ENCODE assay signal across 8 mouse cellular contexts in the genomic region with DNA sequence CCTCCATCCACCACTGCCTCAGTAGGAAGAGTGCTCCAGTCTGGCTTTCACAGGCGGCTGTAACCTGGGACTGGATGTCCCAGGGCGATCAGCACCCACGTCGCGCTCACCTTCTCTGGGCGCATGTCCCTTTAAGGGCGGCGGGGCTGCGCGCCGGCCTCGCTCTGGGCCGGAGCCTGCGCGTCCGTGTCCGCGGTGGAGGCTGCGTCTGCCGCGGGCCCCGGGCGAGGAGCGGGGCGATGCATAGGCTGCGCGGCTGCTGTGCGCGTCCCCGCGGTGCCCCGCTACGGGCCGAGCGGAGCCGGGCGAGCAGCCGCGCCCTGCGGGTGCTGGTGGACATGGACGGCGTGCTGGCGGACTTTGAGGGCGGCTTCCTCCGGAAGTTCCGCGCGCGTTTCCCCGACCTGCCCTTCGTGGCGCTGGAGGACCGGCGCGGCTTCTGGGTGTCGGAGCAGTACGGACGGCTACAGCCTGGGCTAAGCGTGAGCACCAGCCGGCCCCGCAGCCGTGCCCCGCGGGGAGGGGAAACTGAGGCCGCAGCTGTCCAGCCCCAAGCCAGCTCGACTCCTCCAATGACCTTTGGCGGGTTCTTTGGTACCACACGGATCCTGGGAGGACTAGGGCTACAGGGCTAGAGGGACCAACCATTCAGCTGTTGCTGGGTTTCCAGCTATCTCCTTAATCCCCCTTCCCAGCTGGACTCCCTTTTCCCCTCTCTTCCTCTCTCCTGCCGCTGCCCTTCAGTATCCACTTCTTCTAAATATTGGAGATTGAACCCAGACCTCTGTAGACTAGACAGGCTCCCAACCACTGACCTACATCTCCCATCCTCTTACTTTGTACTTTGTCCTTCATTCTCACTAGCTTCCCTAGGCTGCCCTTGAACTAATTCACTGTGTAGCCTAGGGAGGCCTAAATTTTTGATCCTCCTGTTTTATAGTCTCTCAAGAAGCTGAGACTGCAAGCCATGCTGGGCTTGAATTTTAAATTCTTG. TPM values are rescaled to one million over a fixed set of nuclear protein-coding genes. Genes with fewer than 3 reads are reported as not detected.
DNase-seq lines count a peak whose midpoint lies in the region; ATAC-seq and TF ChIP-seq lines count a peak whose summit lies in the region.

No protein-coding gene starts in this region.

- no peaks in the 10 kb centered on the region; the same call in 1 of the 2 replicates for H3K4me1 ChIP-seq in forebrain, embryonic 11.5 days (replicated peaks; ENCODE audit: control insufficient read depth, insufficient read depth, low read length)
- H3K4me1 ChIP-seq in heart, embryonic 16.5 days (ENCODE audit: control insufficient read depth, insufficient read depth, low read length): peaks cover 12% of the 10 kb centered on the region
- peaks cover 23% of the 10 kb centered on the region for H3K4me1 ChIP-seq in liver, postnatal 0 days (ENCODE audit: insufficient read depth)
- peaks cover 27% of the 10 kb centered on the region for H3K4me1 ChIP-seq in neural tube, embryonic 13.5 days (replicated peaks)
- H3K4me1 ChIP-seq in testis, adult 2 months (ENCODE audit: control insufficient read depth, insufficient read depth, low read length): no peaks in the 10 kb centered on the region; the same call in 1 of the 2 replicates

- ATAC-seq in forebrain, embryonic 11.5 days (replicated peaks; ENCODE audit: low FRiP score): peak; percentile 92
- peak; percentile 87 for ATAC-seq in heart, embryonic 16.5 days (replicated peaks; ENCODE audit: extremely low read depth, insufficient read depth, low FRiP score)
- ATAC-seq in liver, postnatal 0 days: peak; percentile 85
- peak; percentile 91 for ATAC-seq in neural tube, embryonic 13.5 days (ENCODE audit: low read depth)

- no peaks in the 10 kb centered on the region for H3K27me3 ChIP-seq in forebrain, embryonic 11.5 days (ENCODE audit: control insufficient read depth, insufficient read depth, low read length)
- no peaks in the 10 kb centered on the region for H3K27me3 ChIP-seq in heart, embryonic 16.5 days (ENCODE audit: control insufficient read depth, insufficient read depth, low read length)
- no peaks in the 10 kb centered on the region for H3K27me3 ChIP-seq in liver, postnatal 0 days (ENCODE audit: insufficient read depth, low read length)
- H3K27me3 ChIP-seq in neural tube, embryonic 13.5 days: no peaks in the 10 kb centered on the region
- H3K27me3 ChIP-seq in testis, adult 2 months (ENCODE audit: control insufficient read depth, insufficient read depth, low read length): no peaks in the 10 kb centered on the region

- peak overlapping the region; percentile 93 for H3K9ac ChIP-seq in forebrain, embryonic 11.5 days (ENCODE audit: low read length)
- peak overlapping the region; percentile 85 for H3K9ac ChIP-seq in heart, embryonic 16.5 days (ENCODE audit: low read length)
- peak overlapping the region; percentile 71 for H3K9ac ChIP-seq in liver, postnatal 0 days (replicated peaks)
- H3K9ac ChIP-seq in neural tube, embryonic 13.5 days: peak overlapping the region; percentile 88

- 0 out of 2 replicates have a peak, but pooled peaks have one; percentile 55 for TF ChIP-seq POLR2A in testis, adult 2 months (IDR thresholded peaks at IDR 0.05; ENCODE audit: control insufficient read depth, low read depth, low read length)

- peak overlapping the region; percentile 79 for H3K4me2 ChIP-seq in forebrain, embryonic 11.5 days (ENCODE audit: low read depth, low read length, severe bottlenecking)
- peak overlapping the region; percentile 79 for H3K4me2 ChIP-seq in heart, embryonic 16.5 days (ENCODE audit: low read depth, low read length)
- H3K4me2 ChIP-seq in liver, postnatal 0 days (ENCODE audit: low read depth, low read length): peak overlapping the region; percentile 77
- H3K4me2 ChIP-seq in neural tube, embryonic 13.5 days: peak overlapping the region; percentile 64

- no peaks in the 10 kb centered on the region; the same call in 1 of the 2 replicates for H3K36me3 ChIP-seq in forebrain, embryonic 11.5 days (ENCODE audit: control insufficient read depth, insufficient read depth, low read length)
- no peaks in the 10 kb centered on the region for H3K36me3 ChIP-seq in heart, embryonic 16.5 days (ENCODE audit: control insufficient read depth, insufficient read depth)
- H3K36me3 ChIP-seq in liver, postnatal 0 days (replicated peaks; ENCODE audit: insufficient read depth, low read length): no peaks in the 10 kb centered on the region
- 0 out of 2 replicates have a peak, but pooled peaks cover 6% of the 10 kb centered on the region for H3K36me3 ChIP-seq in neural tube, embryonic 13.5 days
- H3K36me3 ChIP-seq in testis, adult 2 months (ENCODE audit: control insufficient read depth, insufficient read depth, low read length): no peaks in the 10 kb centered on the region

- H3K27ac ChIP-seq in forebrain, embryonic 11.5 days (ENCODE audit: low read depth, low read length): peak overlapping the region; percentile 71
- H3K27ac ChIP-seq in heart, embryonic 16.5 days (ENCODE audit: low read length): peak overlapping the region; percentile 90
- H3K27ac ChIP-seq in liver, postnatal 0 days (ENCODE audit: low read depth): peak overlapping the region; percentile 88
- H3K27ac ChIP-seq in neural tube, embryonic 13.5 days (replicated peaks): peak overlapping the region; percentile 89
- H3K27ac ChIP-seq in testis, adult 2 months (ENCODE audit: control insufficient read depth, insufficient read depth, low read depth, low read length): peak overlapping the region; percentile 76

- no peak for TF ChIP-seq EP300 in liver, postnatal 0 days (IDR thresholded peaks at IDR 0.05; ENCODE audit: low read depth)

- no peaks in the 10 kb centered on the region for H3K9me3 ChIP-seq in forebrain, embryonic 11.5 days (ENCODE audit: control insufficient read depth, low read length)
- no peaks in the 10 kb centered on the region for H3K9me3 ChIP-seq in heart, embryonic 16.5 days (replicated peaks; ENCODE audit: control insufficient read depth, low read length)
- H3K9me3 ChIP-seq in liver, postnatal 0 days (ENCODE audit: low read length): no peaks in the 10 kb centered on the region
- no peaks in the 10 kb centered on the region for H3K9me3 ChIP-seq in neural tube, embryonic 13.5 days

- peak; percentile 30 for TF ChIP-seq CTCF in liver, postnatal 0 days (IDR thresholded peaks at IDR 0.05; ENCODE audit: low read depth)
- no peak for TF ChIP-seq CTCF in testis, adult 2 months (IDR thresholded peaks at IDR 0.05; ENCODE audit: control insufficient read depth, insufficient read depth, insufficient replicate concordance, low read depth, low read length)

- DNase-seq in CD8-positive naive resting alpha-beta T cell, adult 2 months (ENCODE audit: low read depth in 2 of 2, low spot score in 2 of 2): peak; percentile 26 to 37
- peak; percentile 48 for DNase-seq in c-Kit-positive CD71-negative TER-119-negative erythroid progenitor cells, embryonic 14.5 days (ENCODE audit: low read depth)
- peak; percentile 84 for DNase-seq in forebrain, embryonic 11.5 days (ENCODE audit: low spot score)
- peak; percentile 79 to 90 for DNase-seq in kidney, postnatal 36 days
- peak; percentile 84 for DNase-seq in liver, postnatal 0 days

- peak overlapping the region; percentile 76 for H3K4me3 ChIP-seq in forebrain, embryonic 11.5 days (ENCODE audit: low read depth, low read length)
- H3K4me3 ChIP-seq in heart, embryonic 16.5 days (ENCODE audit: low read length): peak overlapping the region; percentile 70
- H3K4me3 ChIP-seq in liver, postnatal 0 days (ENCODE audit: low read depth, low read length): peak overlapping the region; percentile 76
- H3K4me3 ChIP-seq in neural tube, embryonic 13.5 days: peak overlapping the region; percentile 73
- H3K4me3 ChIP-seq in testis, adult 2 months (ENCODE audit: control insufficient read depth, low read depth, low read length): peak overlapping the region; percentile 95

- WGBS in forebrain, embryonic 11.5 days: under 1% methylated on average over 66 of the region's 69 CpGs
- under 1% methylated on average over 69 of the region's 69 CpGs for WGBS in heart, embryonic 16.5 days
- under 1% methylated on average over 65 of the region's 69 CpGs for WGBS in liver, postnatal 0 days (ENCODE audit: insufficient replicate concordance)
- WGBS in neural tube, embryonic 13.5 days: under 1% methylated on average over 69 of the region's 69 CpGs

RNA-seq across cellular contexts. Expression of a gene that starts 8.6 kb away (rescaled TPM):
- 251 and 258 TPM in 2 replicates for polyA plus RNA-seq in forebrain, embryonic 11.5 days (2014; fragmentation: Nextera tagmentation; extraction: Ambion mirVana)
- polyA plus RNA-seq in heart, embryonic 16.5 days (2015; fragmentation: Nextera tagmentation; extraction: Ambion mirVana): 154 and 173 TPM in 2 replicates
- polyA plus RNA-seq in liver, postnatal 0 days (2015; fragmentation: Nextera tagmentation; extraction: Ambion mirVana): 58.0 and 60.5 TPM in 2 replicates
- 219 and 243 TPM in 2 replicates for polyA plus RNA-seq in neural tube, embryonic 13.5 days (2015; fragmentation: Nextera tagmentation; extraction: Ambion mirVana)
- 44.1 and 56.9 TPM in 2 replicates for polyA plus RNA-seq in testis, adult 2 months (2012; rRNA removed)

RNA-seq across cellular contexts. Expression of a gene that starts 8.9 kb away (rescaled TPM):
- 39.1 and 40.5 TPM in 2 replicates for polyA plus RNA-seq in forebrain, embryonic 11.5 days (2014; fragmentation: Nextera tagmentation; extraction: Ambion mirVana)
- 42.4 and 42.7 TPM in 2 replicates for polyA plus RNA-seq in heart, embryonic 16.5 days (2015; fragmentation: Nextera tagmentation; extraction: Ambion mirVana)
- polyA plus RNA-seq in liver, postnatal 0 days (2015; fragmentation: Nextera tagmentation; extraction: Ambion mirVana): 16.0 and 16.4 TPM in 2 replicates
- 63.8 and 70.7 TPM in 2 replicates for polyA plus RNA-seq in neural tube, embryonic 13.5 days (2015; fragmentation: Nextera tagmentation; extraction: Ambion mirVana)
- 97.1 and 100 TPM in 2 replicates for polyA plus RNA-seq in testis, adult 2 months (2012; rRNA removed)

RNA-seq across cellular contexts. Expression of a gene that starts 38.4 kb away (rescaled TPM):
- polyA plus RNA-seq in forebrain, embryonic 11.5 days (2014; fragmentation: Nextera tagmentation; extraction: Ambion mirVana): 36.0 and 36.7 TPM in 2 replicates
- polyA plus RNA-seq in heart, embryonic 16.5 days (2015; fragmentation: Nextera tagmentation; extraction: Ambion mirVana): 44.4 and 45.5 TPM in 2 replicates
- polyA plus RNA-seq in liver, postnatal 0 days (2015; fragmentation: Nextera tagmentation; extraction: Ambion mirVana): 11.3 and 13.9 TPM in 2 replicates
- 35.0 and 35.9 TPM in 2 replicates for polyA plus RNA-seq in neural tube, embryonic 13.5 days (2015; fragmentation: Nextera tagmentation; extraction: Ambion mirVana)
- polyA plus RNA-seq in testis, adult 2 months (2012; rRNA removed): 20.0 and 20.3 TPM in 2 replicates

Comparison
In these comparisons a context has a peak if more than half of its experiments do, and no peak if none do; other contexts are left out.
1. Peak in every context shown above with its lines: DNase-seq, ATAC-seq, H3K4me3 ChIP-seq and H3K27ac ChIP-seq.
2. DNase-seq: peak in every context shown above with its lines; median percentile 84 in kidney, postnatal 36 days; 84 in forebrain, embryonic 11.5 days; 84 in liver, postnatal 0 days; 48 in c-Kit-positive CD71-negative TER-119-negative erythroid progenitor cells, embryonic 14.5 days; 32 in CD8-positive naive resting alpha-beta T cell, adult 2 months.